Mouse (Mus musculus) brain, embryonic 14.5 days (tissue): ENCODE measurements at regions not wholly inside any gene's neighbourhood (a gene's known extent, or its start where the extent isn't known, plus 50 kb on each side); places are given as distances from the start of the nearest gene placed in this dataset.
"Not testable (repeated sequence)": the region's sequence is repeated elsewhere in the genome, so short reads cannot be mapped to it uniquely, and the experiment has no call there.

ENCODE experiments used
- DNase-seq: peaks from one replicate; pipeline ENCODE4 v3.0.0-alpha.2; 2011; ENCODE audit warnings: low read depth
- CTCF ChIP-seq: fragments of 200-500 bp; IDR thresholded peaks from 2 replicates; pipeline ENCODE4 v1.5.1; 2012; ENCODE audit warnings: inconsistent platforms, mild to moderate bottlenecking, moderate library complexity, borderline replicate concordance; ENCODE audit not compliant: insufficient read depth, insufficient read length; ENCODE audit errors: extremely low read depth
- POLR2A ChIP-seq: fragments of 200-500 bp; IDR thresholded peaks from 2 replicates; pipeline ENCODE4 v1.6.1; 2012; ENCODE audit warnings: mild to moderate bottlenecking, inconsistent platforms, borderline replicate concordance; ENCODE audit not compliant: poor library complexity, insufficient read depth, insufficient read length, severe bottlenecking; ENCODE audit errors: extremely low read depth

GRCm38 (mm10) chr2:171101180-171101579 is 369.6 kb downstream of the Dok5 start:
- TF ChIP-seq POLR2A = no peak
- TF ChIP-seq CTCF = no peak
- DNase-seq = no peak

DNA sequence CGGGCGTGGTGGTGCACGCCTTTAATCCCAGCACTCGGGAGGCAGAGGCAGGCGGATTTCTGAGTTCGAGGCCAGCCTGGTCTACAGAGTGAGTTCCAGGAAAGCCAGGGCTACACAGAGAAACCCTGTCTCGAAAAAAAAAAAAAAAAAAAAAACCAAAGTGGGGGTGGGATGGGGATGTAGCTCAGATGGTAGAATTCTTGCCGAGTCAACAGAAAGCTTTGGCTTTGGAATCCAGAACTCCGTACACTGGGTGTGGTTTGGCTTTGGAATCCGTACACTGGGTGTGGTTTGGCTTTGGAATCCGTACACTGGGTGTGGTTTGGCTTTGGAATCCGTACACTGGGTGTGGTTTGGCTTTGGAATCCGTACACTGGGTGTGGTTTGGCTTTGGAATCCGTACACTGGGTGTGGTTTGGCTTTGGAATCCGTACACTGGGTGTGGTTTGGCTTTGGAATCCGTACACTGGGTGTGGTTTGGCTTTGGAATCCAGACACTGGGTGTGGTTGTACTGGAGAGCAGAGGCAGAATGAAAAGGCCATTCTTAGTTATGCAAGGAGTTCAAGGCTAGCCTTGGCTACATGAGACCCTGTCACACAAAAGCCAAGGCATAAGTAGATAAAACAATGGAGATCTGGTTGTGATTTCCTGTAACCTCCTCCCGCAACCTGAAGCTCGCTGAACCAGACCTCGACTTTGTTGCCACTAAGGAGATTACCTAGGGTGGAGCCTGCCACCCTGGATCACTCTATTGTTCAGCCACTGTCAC is 388.6 kb downstream of the Dok5 start:
- not testable (repeated sequence) for DNase-seq

- peak; percentile 68 for DNase-seq
- no peak for TF ChIP-seq POLR2A
These were observed 403.2 kb downstream of the Dok5 start for GRCm38 (mm10) chr2:171134794-171135193.
